Mouse (Mus musculus) ES-E14 (cell line): ENCODE measurements at regions not wholly inside any gene's neighbourhood (a gene's known extent, or its start where the extent isn't known, plus 50 kb on each side); places are given as distances from the start of the nearest gene placed in this dataset.

ENCODE experiments used
- DNase-seq: peaks from one replicate; pipeline ENCODE4 v3.0.0-alpha.2; 2013; ENCODE audit warnings: low read depth, low spot score
- H3K27ac ChIP-seq: 2 replicates; pipeline ENCODE4 v1.5.1; 2012; ENCODE audit warnings: low read depth, mild to moderate bottlenecking, low read length, moderate library complexity, mixed read lengths; ENCODE audit not compliant: poor library complexity, insufficient read depth, severe bottlenecking
- H3K36me3 ChIP-seq: 2 replicates; pipeline ENCODE4 v1.6.1; 2012; ENCODE audit warnings: mild to moderate bottlenecking, low read length, moderate library complexity, mixed read lengths; ENCODE audit not compliant: control insufficient read depth, poor library complexity, insufficient read depth, severe bottlenecking
- H3K4me1 ChIP-seq, 2 experiments: fragments of 150-350 bp in 1 of 2; sonication (generic) in 1 of 2; 2 replicates each; pipeline ENCODE4 v1.6.1; 2012; ENCODE audit warnings: low read length in 2 of 2, mild to moderate bottlenecking in 1 of 2, mixed read lengths in 1 of 2; ENCODE audit not compliant: control insufficient read depth in 2 of 2, insufficient read depth in 2 of 2, poor library complexity in 1 of 2
- H3K4me3 ChIP-seq, 2 experiments: fragments of 150-350 bp in 1 of 2; sonication (generic) in 1 of 2; 2 replicates each; pipeline ENCODE4 v1.5.1; 2012; ENCODE audit warnings: low read length in 2 of 2, low read depth in 1 of 2, mild to moderate bottlenecking in 1 of 2, mixed read lengths in 1 of 2; ENCODE audit not compliant: insufficient read depth in 1 of 2, poor library complexity in 1 of 2, severe bottlenecking in 1 of 2
- H3K9ac ChIP-seq: 2 replicates; pipeline ENCODE4 v1.6.1; 2012; ENCODE audit warnings: low read depth, mild to moderate bottlenecking, low read length, mixed read lengths; ENCODE audit not compliant: poor library complexity, insufficient read depth, severe bottlenecking
- H3K9me3 ChIP-seq: fragments of 150-350 bp; sonication (generic); 2 replicates; pipeline ENCODE4 v1.6.1; 2012; ENCODE audit warnings: low read depth, mild to moderate bottlenecking, low read length; ENCODE audit not compliant: control insufficient read depth, insufficient read depth
- CHD2 ChIP-seq: IDR thresholded peaks from 2 replicates; pipeline ENCODE4 v1.6.1; 2014; ENCODE audit warnings: mild to moderate bottlenecking, low read depth, low read length, inconsistent platforms
- HCFC1 ChIP-seq: IDR thresholded peaks from 2 replicates; pipeline ENCODE4 v1.6.1; 2012; ENCODE audit warnings: low read length, inconsistent platforms, borderline replicate concordance; ENCODE audit not compliant: insufficient read depth
- MAFK ChIP-seq: IDR thresholded peaks from 2 replicates; pipeline ENCODE4 v1.6.1; 2014; ENCODE audit warnings: mild to moderate bottlenecking, low read depth, low read length, inconsistent platforms; ENCODE audit not compliant: insufficient read depth
- ZC3H11A ChIP-seq: IDR thresholded peaks from 2 replicates; pipeline ENCODE4 v1.6.1; 2012; ENCODE audit warnings: low read depth, mild to moderate bottlenecking, inconsistent platforms, low read length, borderline replicate concordance
- ZNF384 ChIP-seq: IDR thresholded peaks from 2 replicates; pipeline ENCODE4 v1.6.1; 2012; ENCODE audit warnings: low read depth, low read length, inconsistent platforms
- in situ Hi-C, 2 experiments: fragments of 600-800 bp; cut with MboI; formaldehyde crosslinking; loops; one replicate each; pipeline ENCODE4 v1.15.1; 2025; ENCODE audit warnings: low sequenced_read_pairs in 2 of 2, inconsistent platforms in 1 of 2; ENCODE audit not compliant: unreplicated experiment in 2 of 2

DNA sequence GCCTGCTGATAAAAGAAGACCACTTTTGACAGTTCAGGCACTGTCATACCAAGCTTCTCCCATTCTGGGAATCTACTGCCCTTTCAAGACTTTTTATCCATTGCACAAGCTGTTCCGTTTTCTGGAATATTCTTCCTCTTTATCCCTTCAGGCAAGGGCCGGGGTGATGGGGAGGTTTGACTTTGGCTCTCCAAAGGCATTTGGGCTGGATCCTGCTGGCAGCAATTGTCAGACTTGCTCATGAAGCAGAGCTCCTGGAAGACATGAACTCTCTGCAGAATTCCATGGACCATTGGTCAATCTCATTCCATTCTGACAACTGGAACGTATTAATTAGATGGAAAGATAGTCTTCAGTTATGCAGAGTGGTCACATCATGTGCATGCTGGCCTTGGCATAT, 146.6 kb downstream of the Ptpn20 start:
- Histone ChIP-seq H3K9me3 (no peaks in the 10 kb centered on the region), H3K4me1 (no peaks in the 10 kb centered on the region), H3K36me3 (no peaks in the 10 kb centered on the region), H3K4me3 (no peak overlapping the region), H3K9ac (no peak overlapping the region), H3K27ac (no peak overlapping the region)
- in situ Hi-C loops: no loop called here
- no peak for DNase-seq
- TF ChIP-seq MAFK: no peak
- no peak for TF ChIP-seq ZC3H11A
- no peak for TF ChIP-seq ZNF384
- no peak for TF ChIP-seq HCFC1
- no peak for TF ChIP-seq CHD2

DNA sequence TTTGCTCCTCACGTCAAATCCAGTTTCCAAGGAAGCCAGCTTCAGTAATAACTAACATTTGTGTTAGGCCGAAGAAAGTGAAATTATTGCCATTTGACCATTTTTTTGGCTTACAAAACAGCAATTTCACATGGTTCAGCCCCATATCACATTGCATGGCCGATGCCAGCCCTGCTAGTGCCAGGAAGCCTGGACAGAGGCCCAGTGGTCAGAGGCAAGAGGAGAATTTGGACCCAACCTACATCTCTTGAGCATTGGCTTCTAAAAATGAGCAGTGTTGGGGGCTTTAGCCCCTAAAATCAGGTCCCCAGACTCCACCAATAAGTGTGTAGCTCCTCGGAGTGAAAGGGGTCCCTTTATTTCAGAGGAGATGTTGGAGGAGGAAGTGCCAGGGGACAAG, 157.2 kb downstream of the Ptpn20 start:
- in situ Hi-C loops: no loop called here
- H3K27ac ChIP-seq: no peak overlapping the region
- no peaks in the 10 kb centered on the region for H3K4me1 ChIP-seq
- no peaks in the 10 kb centered on the region for H3K9me3 ChIP-seq
- no peak for TF ChIP-seq ZNF384
- no peak for TF ChIP-seq HCFC1
- no peak for TF ChIP-seq CHD2
- TF ChIP-seq ZC3H11A: no peak
- TF ChIP-seq MAFK: no peak
- no peak overlapping the region for H3K4me3 ChIP-seq
- DNase-seq: no peak
- H3K9ac ChIP-seq: no peak overlapping the region
- no peaks in the 10 kb centered on the region for H3K36me3 ChIP-seq

DNA sequence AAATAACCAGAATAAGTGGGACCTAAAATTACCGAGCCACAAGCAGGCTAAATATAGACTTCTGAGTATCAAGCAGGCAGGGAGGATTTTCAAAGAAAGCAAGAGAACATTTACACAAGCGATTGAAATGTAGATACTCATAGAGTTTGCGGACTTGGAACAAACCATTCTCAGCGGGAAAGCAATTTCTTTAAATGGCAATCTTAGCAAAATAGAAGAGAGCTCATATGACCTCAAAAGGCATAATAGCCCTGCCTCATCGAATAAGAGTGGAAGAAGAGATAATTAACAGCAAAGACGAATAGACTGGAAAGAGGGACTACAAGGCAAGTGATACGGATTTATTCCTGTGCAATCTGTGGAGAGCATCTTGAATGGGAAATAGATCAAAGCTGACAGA, 163.7 kb upstream of the Gdf10 start:
- Histone ChIP-seq H3K9ac (no peak overlapping the region), H3K4me3 (no peak overlapping the region), H3K36me3 (no peaks in the 10 kb centered on the region), H3K9me3 (no peaks in the 10 kb centered on the region), H3K27ac (no peak overlapping the region), H3K4me1 (no peaks in the 10 kb centered on the region)
- no peak for TF ChIP-seq ZNF384
- TF ChIP-seq MAFK: no peak
- no peak for TF ChIP-seq ZC3H11A
- no peak for TF ChIP-seq CHD2
- TF ChIP-seq HCFC1: no peak
- in situ Hi-C loops: loop anchor here in 1 of 2 experiments (25.0 kb wide), 1 partner anchor 103 kb away; no protein-coding TSS in a partner anchor
- no peak for DNase-seq

DNA sequence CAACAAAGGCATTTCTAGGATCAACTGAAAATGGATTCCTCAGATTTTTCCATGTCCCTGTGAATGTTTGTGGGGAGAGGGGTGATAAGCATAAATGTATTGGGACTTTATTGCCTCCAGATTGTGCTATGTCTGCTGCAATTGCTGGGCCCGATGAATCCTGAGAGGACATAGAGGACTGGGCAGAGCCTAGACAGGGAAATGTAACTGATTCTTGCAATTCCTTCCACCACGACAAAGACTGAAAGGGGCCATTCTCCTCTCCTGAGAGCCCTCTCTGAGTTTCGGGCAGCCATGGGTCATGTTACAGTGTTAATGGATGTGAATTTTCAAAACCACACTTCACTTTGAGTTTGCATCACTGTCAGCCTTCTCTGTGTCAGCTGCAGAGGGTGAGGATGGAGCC, 159.7 kb upstream of the Gdf10 start:
- no peak for TF ChIP-seq CHD2
- no peak for TF ChIP-seq MAFK
- no peak for TF ChIP-seq ZC3H11A
- no peak for TF ChIP-seq HCFC1
- no peak for TF ChIP-seq ZNF384
- Histone ChIP-seq H3K4me3 (no peak overlapping the region), H3K36me3 (no peaks in the 10 kb centered on the region), H3K4me1 (no peaks in the 10 kb centered on the region), H3K9me3 (no peaks in the 10 kb centered on the region), H3K9ac (no peak overlapping the region), H3K27ac (no peak overlapping the region)
- in situ Hi-C loops: loop anchor here in 1 of 2 experiments (25.0 kb wide), 1 partner anchor 99 kb away; no protein-coding TSS in a partner anchor
- DNase-seq: no peak

DNA sequence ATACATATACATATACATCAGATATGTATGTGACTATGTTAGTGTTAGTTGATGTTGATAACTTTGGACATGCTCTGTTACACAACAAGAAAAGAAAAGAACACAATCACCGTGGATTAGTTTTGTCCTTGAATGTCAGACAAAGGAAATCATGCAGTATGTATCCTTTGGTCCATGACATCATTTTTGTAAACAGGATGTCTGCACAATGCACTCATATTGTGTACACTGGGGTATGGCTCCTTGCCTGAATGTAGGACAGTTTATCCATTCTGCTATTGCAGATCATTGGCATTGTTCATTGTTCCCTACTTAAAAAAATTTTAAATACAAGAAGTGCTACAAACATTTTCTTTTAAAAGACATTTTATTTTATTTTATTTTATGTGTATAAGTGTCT, 157.6 kb upstream of the Gdf10 start:
- no peak overlapping the region for H3K27ac ChIP-seq
- H3K9me3 ChIP-seq: no peaks in the 10 kb centered on the region
- no peak for TF ChIP-seq MAFK
- TF ChIP-seq HCFC1: no peak
- TF ChIP-seq CHD2: no peak
- TF ChIP-seq ZC3H11A: no peak
- no peak for TF ChIP-seq ZNF384
- no peak for DNase-seq
- no peaks in the 10 kb centered on the region for H3K36me3 ChIP-seq
- H3K4me1 ChIP-seq: no peaks in the 10 kb centered on the region
- H3K4me3 ChIP-seq: no peak overlapping the region
- in situ Hi-C loops: loop anchor here in 1 of 2 experiments (25.0 kb wide), 1 partner anchor 97 kb away; no protein-coding TSS in a partner anchor
- H3K9ac ChIP-seq: no peak overlapping the region
